8 mouse cellular contexts compared by ENCODE assay signal in genomic region chr16:50201546-50202151, GRCm38 (mm10).
DNase-seq lines count a peak whose midpoint lies in the region; ATAC-seq and TF ChIP-seq lines count a peak whose summit lies in the region.
"Had no signal": no experiment of that assay in that cellular context is flagged by ENCODE, and none has a peak within 500 bp of the region (broad histone marks: within the 10 kb centered on the region; RNA-seq: fewer than 3 reads in every experiment).

No protein-coding gene starts in this region.

- TF ChIP-seq POLR2A in embryonic fibroblast, embryonic 13.5 days (IDR thresholded peaks at IDR 0.05; ENCODE audit: low read depth, low read length): no peak

- no peaks in the 10 kb centered on the region for H3K27me3 ChIP-seq in kidney, postnatal 0 days (ENCODE audit: insufficient read depth, low read length)
- H3K27me3 ChIP-seq in kidney, embryonic 14.5 days (ENCODE audit: control insufficient read depth, insufficient read depth, low read length): no peaks in the 10 kb centered on the region
- H3K27me3 ChIP-seq: lung, embryonic 15.5 days had no signal

- ATAC-seq in kidney, postnatal 0 days (replicated peaks; ENCODE audit: low FRiP score, low read depth): no peak
- no peak for ATAC-seq in kidney, embryonic 14.5 days (ENCODE audit: low FRiP score, low TSS enrichment)

- no peak for DNase-seq in kidney, postnatal 0 days (ENCODE audit: low spot score)
- peak; percentile 45 for DNase-seq in ES-CJ7 (ENCODE audit: low read depth, low spot score)
- DNase-seq in adrenal gland, postnatal 10 days: peak; percentile 55
- DNase-seq in natural killer cell, adult 2 months (ENCODE audit: low spot score in 2 of 2): peak; percentile 27 to 61
- DNase-seq in frontal cortex, postnatal 25 days (ENCODE audit: low spot score in 2 of 2): no peak

- no peaks in the 10 kb centered on the region for H3K9me3 ChIP-seq in kidney, postnatal 0 days (replicated peaks; ENCODE audit: low read length)
- no peaks in the 10 kb centered on the region for H3K9me3 ChIP-seq in kidney, embryonic 14.5 days (ENCODE audit: control insufficient read depth, low read length)
- H3K9me3 ChIP-seq: lung, embryonic 15.5 days had no signal

- no peak overlapping the region for H3K4me2 ChIP-seq in kidney, postnatal 0 days (ENCODE audit: low read length)
- no peak overlapping the region for H3K4me2 ChIP-seq in kidney, embryonic 14.5 days (replicated peaks; ENCODE audit: low read depth, low read length)
- H3K4me2 ChIP-seq: lung, embryonic 15.5 days had no signal

- WGBS in kidney, postnatal 0 days: 83% methylated on average over 7 of the region's 7 CpGs
- WGBS in kidney, embryonic 14.5 days: 86% methylated on average over 7 of the region's 7 CpGs

- H3K9ac ChIP-seq in kidney, postnatal 0 days (ENCODE audit: low read depth, low read length): no peak overlapping the region
- no peak overlapping the region for H3K9ac ChIP-seq in kidney, embryonic 14.5 days (ENCODE audit: low read depth, low read length)
- H3K9ac ChIP-seq: lung, embryonic 15.5 days had no signal

- TF ChIP-seq CTCF in kidney, postnatal 0 days (IDR thresholded peaks at IDR 0.05; ENCODE audit: low read depth): peak; percentile 68
- TF ChIP-seq CTCF in embryonic fibroblast, embryonic 13.5 days (IDR thresholded peaks at IDR 0.05; ENCODE audit: borderline replicate concordance, insufficient read depth, low read length): peak; percentile 35; the same call in 1 of the 2 replicates

- H3K4me3 ChIP-seq in kidney, postnatal 0 days (replicated peaks; ENCODE audit: low read depth, low read length): no peak overlapping the region
- H3K4me3 ChIP-seq in kidney, embryonic 14.5 days (ENCODE audit: low read length): no peak overlapping the region
- H3K4me3 ChIP-seq in embryonic fibroblast, embryonic 13.5 days (ENCODE audit: insufficient read depth, low read length): no peak overlapping the region
- H3K4me3 ChIP-seq: lung, embryonic 15.5 days had no signal

- no peaks in the 10 kb centered on the region for H3K4me1 ChIP-seq in kidney, postnatal 0 days (replicated peaks; ENCODE audit: insufficient read depth, low read length)
- H3K4me1 ChIP-seq in kidney, embryonic 14.5 days (ENCODE audit: control insufficient read depth, insufficient read depth, low read length): no peaks in the 10 kb centered on the region
- H3K4me1 ChIP-seq in embryonic fibroblast, embryonic 13.5 days (ENCODE audit: control insufficient read depth, insufficient read depth, low read length): no peaks in the 10 kb centered on the region
- H3K4me1 ChIP-seq: lung, embryonic 15.5 days had no signal

- H3K36me3 ChIP-seq in kidney, postnatal 0 days (ENCODE audit: insufficient read depth, low read length): peaks cover 16% of the 10 kb centered on the region; the same call in 1 of the 2 replicates
- H3K36me3 ChIP-seq in kidney, embryonic 14.5 days (ENCODE audit: control insufficient read depth, insufficient read depth, low read length): peaks cover 38% of the 10 kb centered on the region

- no peak overlapping the region for H3K27ac ChIP-seq in kidney, postnatal 0 days
- no peak overlapping the region for H3K27ac ChIP-seq in kidney, embryonic 14.5 days (ENCODE audit: low read depth, low read length)
- no peak overlapping the region for H3K27ac ChIP-seq in embryonic fibroblast, embryonic 13.5 days (ENCODE audit: insufficient read depth, low read length)
- H3K27ac ChIP-seq: lung, embryonic 15.5 days had no signal

Comparison
In these comparisons a context has a peak if more than half of its experiments do, and no peak if none do; other contexts are left out.
1. DNase-seq: peak in ES-CJ7 (single experiment), adrenal gland, postnatal 10 days (single experiment) and natural killer cell, adult 2 months (2 of 2); none in kidney, postnatal 0 days (single experiment) and frontal cortex, postnatal 25 days (0 of 2).